Mouse (Mus musculus) hindbrain, embryonic 10.5 days (tissue): ENCODE data around the gene Lpp. TPM values are rescaled to one million over a fixed set of nuclear protein-coding genes. Genes with fewer than 3 reads are reported as not detected.

ENCODE experiments used
- DNase-seq: peaks from one replicate; pipeline ENCODE4 v3.0.0-alpha.2; 2017; ENCODE audit warnings: low spot score
- H3K27ac ChIP-seq: fragments of 300-500 bp; sonication (generic); 2 replicates; pipeline ENCODE4 v1.5.1; 2016; ENCODE audit warnings: mild to moderate bottlenecking, moderate library complexity
- H3K27me3 ChIP-seq: fragments of 300-500 bp; sonication (generic); 2 replicates; pipeline ENCODE4 v1.6.1; 2016; ENCODE audit warnings: mild to moderate bottlenecking; ENCODE audit not compliant: poor library complexity, insufficient read depth, severe bottlenecking
- H3K36me3 ChIP-seq: fragments of 300-500 bp; sonication (generic); 2 replicates; pipeline ENCODE4 v1.6.1; 2016; ENCODE audit warnings: mild to moderate bottlenecking, moderate library complexity
- H3K4me1 ChIP-seq: fragments of 300-500 bp; sonication (generic); replicated peaks from 2 replicates; pipeline ENCODE4 v1.6.1; 2016; ENCODE audit warnings: mild to moderate bottlenecking
- H3K4me3 ChIP-seq: fragments of 300-500 bp; sonication (generic); 2 replicates; pipeline ENCODE4 v1.5.1; 2016; ENCODE audit warnings: mild to moderate bottlenecking, moderate library complexity
- H3K9me3 ChIP-seq: fragments of 300-500 bp; sonication (generic); 2 replicates; pipeline ENCODE4 v1.6.1; 2016; ENCODE audit warnings: mild to moderate bottlenecking, moderate library complexity
- WGBS: fragments of 180-500 bp; shearing (Covaris S2); methylation state at CpG from one replicate; pipeline ENCODE4 v1.1.7; 2016; 5-methylcytosine and 5-hydroxymethylcytosine counted together
- polyA plus RNA-seq: library from polyadenylated mRNA; unstranded; fragments of >200 nt; fragmentation: Nextera tagmentation; extraction: Ambion mirVana; gene quantifications from 2 replicates; pipeline ENCODE4 v1.2.1, GENCODE M21; 2016

Lpp gene
- polyA plus RNA-seq, 1 experiment from 2014 or later = 26.6 TPM

GRCm38 (mm10) chr16:24645906-24646603 lies 252.7 kb downstream of the Lpp start:
- DNase-seq = no peak
- no peak overlapping the region for H3K27ac ChIP-seq
- H3K4me3 ChIP-seq = no peak overlapping the region
- WGBS = 93% methylated on average over 6 of the region's 6 CpGs
- H3K9me3 ChIP-seq = no peaks in the 10 kb centered on the region
- no peaks in the 10 kb centered on the region for H3K36me3 ChIP-seq
- H3K27me3 ChIP-seq = 0 out of 2 replicates have a peak, but pooled peaks cover 2% of the 10 kb centered on the region
- H3K4me1 ChIP-seq = no peaks in the 10 kb centered on the region

GRCm38 (mm10) chr16:24651655-24652654 lies 258.6 kb downstream of the Lpp start:
- Histone ChIP-seq H3K9me3 (no peaks in the 10 kb centered on the region), H3K36me3 (no peaks in the 10 kb centered on the region), H3K4me1 (no peaks in the 10 kb centered on the region), H3K27ac (no peak overlapping the region), H3K27me3 (no peaks in the 10 kb centered on the region), H3K4me3 (no peak overlapping the region)
- no peak for DNase-seq
- 88% methylated on average over 8 of the region's 8 CpGs for WGBS

GRCm38 (mm10) chr16:24653041-24653440 lies 259.7 kb downstream of the Lpp start:
- Histone ChIP-seq H3K27ac (no peak overlapping the region), H3K36me3 (no peaks in the 10 kb centered on the region), H3K4me3 (no peak overlapping the region), H3K9me3 (no peaks in the 10 kb centered on the region), H3K4me1 (no peaks in the 10 kb centered on the region), H3K27me3 (no peaks in the 10 kb centered on the region)
- 89% methylated on average over 5 of the region's 5 CpGs for WGBS
- DNase-seq = no peak

GRCm38 (mm10) chr16:24655116-24655515 lies 261.8 kb downstream of the Lpp start:
- no peak overlapping the region for H3K27ac ChIP-seq
- no peaks in the 10 kb centered on the region for H3K4me1 ChIP-seq
- 90% methylated on average over 3 of the region's 3 CpGs for WGBS
- H3K27me3 ChIP-seq = no peaks in the 10 kb centered on the region
- H3K9me3 ChIP-seq = no peaks in the 10 kb centered on the region
- H3K4me3 ChIP-seq = no peak overlapping the region
- no peak for DNase-seq
- no peaks in the 10 kb centered on the region for H3K36me3 ChIP-seq

GRCm38 (mm10) chr16:24656026-24656425 lies 262.7 kb downstream of the Lpp start:
- DNase-seq = no peak
- Histone ChIP-seq H3K4me1 (no peaks in the 10 kb centered on the region), H3K27me3 (no peaks in the 10 kb centered on the region), H3K4me3 (no peak overlapping the region), H3K9me3 (no peaks in the 10 kb centered on the region), H3K27ac (no peak overlapping the region), H3K36me3 (no peaks in the 10 kb centered on the region)
- WGBS = 94% methylated on average over 8 of the region's 8 CpGs

GRCm38 (mm10) chr16:24656752-24657151 lies 263.4 kb downstream of the Lpp start:
- no peaks in the 10 kb centered on the region for H3K9me3 ChIP-seq
- DNase-seq = no peak
- no peak overlapping the region for H3K27ac ChIP-seq
- no peak overlapping the region for H3K4me3 ChIP-seq
- no peaks in the 10 kb centered on the region for H3K4me1 ChIP-seq
- H3K27me3 ChIP-seq = no peaks in the 10 kb centered on the region
- H3K36me3 ChIP-seq = no peaks in the 10 kb centered on the region
- WGBS = 91% methylated on average over 5 of the region's 5 CpGs

- H3K27ac ChIP-seq = no peak overlapping the region
- DNase-seq = no peak
- no peak overlapping the region for H3K4me3 ChIP-seq
- no peaks in the 10 kb centered on the region for H3K9me3 ChIP-seq
- WGBS = 90% methylated on average over 2 of the region's 2 CpGs
- H3K4me1 ChIP-seq = no peaks in the 10 kb centered on the region
- H3K36me3 ChIP-seq = no peaks in the 10 kb centered on the region
- H3K27me3 ChIP-seq = no peaks in the 10 kb centered on the region
These were observed 265.7 kb downstream of the Lpp start for GRCm38 (mm10) chr16:24659049-24659448.

GRCm38 (mm10) chr16:24664131-24664530 lies 270.8 kb downstream of the Lpp start:
- Histone ChIP-seq H3K27me3 (no peaks in the 10 kb centered on the region), H3K27ac (no peak overlapping the region), H3K4me3 (no peak overlapping the region), H3K36me3 (no peaks in the 10 kb centered on the region), H3K9me3 (no peaks in the 10 kb centered on the region), H3K4me1 (no peaks in the 10 kb centered on the region)
- no peak for DNase-seq

- WGBS = 87% methylated on average over 5 of the region's 5 CpGs
- H3K4me1 ChIP-seq = no peaks in the 10 kb centered on the region
- H3K4me3 ChIP-seq = no peak overlapping the region
- no peaks in the 10 kb centered on the region for H3K36me3 ChIP-seq
- no peaks in the 10 kb centered on the region for H3K9me3 ChIP-seq
- no peak for DNase-seq
- H3K27me3 ChIP-seq = no peaks in the 10 kb centered on the region
- no peak overlapping the region for H3K27ac ChIP-seq
These were observed 276.6 kb downstream of the Lpp start for GRCm38 (mm10) chr16:24669718-24670460.

- H3K4me3 ChIP-seq = no peak overlapping the region
- no peak overlapping the region for H3K27ac ChIP-seq
- H3K9me3 ChIP-seq = no peaks in the 10 kb centered on the region
- no peaks in the 10 kb centered on the region for H3K36me3 ChIP-seq
- no peaks in the 10 kb centered on the region for H3K27me3 ChIP-seq
- H3K4me1 ChIP-seq = no peaks in the 10 kb centered on the region
- DNase-seq = no peak
These were observed 285.6 kb downstream of the Lpp start for GRCm38 (mm10) chr16:24678942-24679341.

- no peak for DNase-seq
- H3K9me3 ChIP-seq = no peaks in the 10 kb centered on the region
- H3K4me1 ChIP-seq = no peaks in the 10 kb centered on the region
- H3K27me3 ChIP-seq = no peaks in the 10 kb centered on the region
- H3K4me3 ChIP-seq = no peak overlapping the region
- H3K27ac ChIP-seq = no peak overlapping the region
- H3K36me3 ChIP-seq = no peaks in the 10 kb centered on the region
- 91% methylated on average over 4 of the region's 4 CpGs for WGBS
These were observed 301.8 kb downstream of the Lpp start for GRCm38 (mm10) chr16:24695062-24695461.

- H3K27ac ChIP-seq = no peak overlapping the region
- no peaks in the 10 kb centered on the region for H3K4me1 ChIP-seq
- WGBS = 88% methylated on average over 3 of the region's 3 CpGs
- H3K4me3 ChIP-seq = no peak overlapping the region
- H3K9me3 ChIP-seq = no peaks in the 10 kb centered on the region
- no peaks in the 10 kb centered on the region for H3K27me3 ChIP-seq
- H3K36me3 ChIP-seq = no peaks in the 10 kb centered on the region
- no peak for DNase-seq
These were observed 310.9 kb downstream of the Lpp start for GRCm38 (mm10) chr16:24704215-24704614.

GRCm38 (mm10) chr16:24723641-24724040 lies 330.3 kb downstream of the Lpp start:
- Histone ChIP-seq H3K36me3 (no peaks in the 10 kb centered on the region), H3K27ac (no peak overlapping the region), H3K4me3 (no peak overlapping the region), H3K9me3 (no peaks in the 10 kb centered on the region), H3K27me3 (no peaks in the 10 kb centered on the region), H3K4me1 (no peaks in the 10 kb centered on the region)
- WGBS = 84% methylated on average over 4 of the region's 4 CpGs
- no peak for DNase-seq
